Mouse (Mus musculus): ENCODE measurements around the gene Hist1h4d. TPM values are rescaled to one million over a fixed set of nuclear protein-coding genes. Genes with fewer than 3 reads are reported as not detected.
A peak's percentile ranks its signal among the peaks of the same experiment; 100 is the strongest.
"Not testable (repeated sequence)": the region's sequence is repeated elsewhere in the genome, so short reads cannot be mapped to it uniquely, and the experiment has no call there.

Hist1h4d gene
- polyA plus RNA-seq, 1 experiment from 2014 or later = 48.2 TPM

GRCm38 (mm10) chr13:23552962-23553361 lies 28.4 kb upstream of the Hist1h4d start, which contains the start of gene Hist1h1d:
Hist1h1d (plus strand) TSS chr13:23553262.
- no peak for ATAC-seq (replicated peaks; ENCODE audit: insufficient number of reproducible peaks, insufficient read depth, low FRiP score, low read depth)
- Histone ChIP-seq H3K27me3 (no peaks in the 10 kb centered on the region), H3K4me1 (replicated peaks) (peaks cover 21% of the 10 kb centered on the region), H3K4me3 (no peak within 1 kb of the TSS), H3K9ac (0 out of 2 replicates have a peak within 1 kb of the TSS, but pooled peaks have one; percentile 86), H3K36me3 (no peaks in the 10 kb centered on the region), H3K4me2 (peak within 1 kb of the TSS; percentile 95), H3K27ac (peak within 1 kb of the TSS; percentile 97), H3K9me3 (replicated peaks) (no peaks in the 10 kb centered on the region)

- H3K27ac ChIP-seq = peak overlapping the region; percentile 97
- no peaks in the 10 kb centered on the region for H3K36me3 ChIP-seq
- peak overlapping the region; percentile 59 for H3K4me3 ChIP-seq
- peak overlapping the region; percentile 95 for H3K4me2 ChIP-seq
- peak overlapping the region; percentile 86; the same call in 1 of the 2 replicates for H3K9ac ChIP-seq
- no peak for ATAC-seq (replicated peaks; ENCODE audit: insufficient number of reproducible peaks, insufficient read depth, low FRiP score, low read depth)
- H3K9me3 ChIP-seq (replicated peaks) = no peaks in the 10 kb centered on the region
- H3K4me1 ChIP-seq (replicated peaks) = peaks cover 21% of the 10 kb centered on the region
- 15% methylated on average over 9 of the region's 9 CpGs for WGBS
- no peaks in the 10 kb centered on the region for H3K27me3 ChIP-seq
Observed at GRCm38 (mm10) chr13:23554393-23554792, 27.0 kb upstream of the Hist1h4d start.

- H3K4me3 ChIP-seq = peak overlapping the region; percentile 59
- peak overlapping the region; percentile 86 for H3K9ac ChIP-seq
- peak overlapping the region; percentile 95 for H3K4me2 ChIP-seq
- under 1% methylated on average over 54 of the region's 54 CpGs for WGBS
- peak; percentile 86 for ATAC-seq (replicated peaks; ENCODE audit: insufficient number of reproducible peaks, insufficient read depth, low FRiP score, low read depth)
- peak overlapping the region; percentile 97 for H3K27ac ChIP-seq
- H3K4me1 ChIP-seq (replicated peaks) = peaks cover 21% of the 10 kb centered on the region
- H3K36me3 ChIP-seq = no peaks in the 10 kb centered on the region
- no peaks in the 10 kb centered on the region for H3K9me3 ChIP-seq (replicated peaks)
- no peaks in the 10 kb centered on the region for H3K27me3 ChIP-seq
Observed at GRCm38 (mm10) chr13:23554925-23555838, 26.2 kb upstream of the Hist1h4d start.

GRCm38 (mm10) chr13:23555839-23556416 lies 25.5 kb upstream of the Hist1h4d start:
- Histone ChIP-seq H3K4me1 (replicated peaks) (peaks cover 18% of the 10 kb centered on the region), H3K4me2 (peak overlapping the region; percentile 95), H3K27me3 (no peaks in the 10 kb centered on the region), H3K27ac (peak overlapping the region; percentile 97), H3K9me3 (replicated peaks) (no peaks in the 10 kb centered on the region), H3K36me3 (no peaks in the 10 kb centered on the region), H3K4me3 (peak overlapping the region; percentile 59), H3K9ac (peak overlapping the region; percentile 86)
- WGBS = under 1% methylated on average over 18 of the region's 18 CpGs
- peak; percentile 75 for ATAC-seq (replicated peaks; ENCODE audit: insufficient number of reproducible peaks, insufficient read depth, low FRiP score, low read depth)

GRCm38 (mm10) chr13:23556906-23557305 lies 24.5 kb upstream of the Hist1h4d start:
- Histone ChIP-seq H3K4me3 (0 out of 2 replicates have a peak overlapping the region, but pooled peaks have one; percentile 4), H3K27me3 (no peaks in the 10 kb centered on the region), H3K4me1 (replicated peaks) (peaks cover 16% of the 10 kb centered on the region), H3K9ac (no peak overlapping the region), H3K36me3 (no peaks in the 10 kb centered on the region), H3K9me3 (replicated peaks) (no peaks in the 10 kb centered on the region), H3K4me2 (peak overlapping the region; percentile 95; the same call in 1 of the 2 replicates), H3K27ac (peak overlapping the region; percentile 97; the same call in 1 of the 2 replicates)
- WGBS = 73% methylated on average over 3 of the region's 3 CpGs
- no peak for ATAC-seq (replicated peaks; ENCODE audit: insufficient number of reproducible peaks, insufficient read depth, low FRiP score, low read depth)

GRCm38 (mm10) chr13:23560699-23561098 lies 20.7 kb upstream of the Hist1h4d start:
- not testable (repeated sequence) for H3K4me1 ChIP-seq (replicated peaks); H3K36me3 ChIP-seq; H3K9me3 ChIP-seq (replicated peaks); H3K27ac ChIP-seq; ATAC-seq (replicated peaks; ENCODE audit: insufficient number of reproducible peaks, insufficient read depth, low FRiP score, low read depth); H3K4me3 ChIP-seq; H3K27me3 ChIP-seq
- Histone ChIP-seq H3K9ac (peak overlapping the region; percentile 14; the same call in 1 of the 2 replicates), H3K4me2 (peak overlapping the region; percentile 32; the same call in 1 of the 2 replicates)
- WGBS = 40% methylated on average over 2 of the region's 2 CpGs

GRCm38 (mm10) chr13:23561531-23561882 lies 19.9 kb upstream of the Hist1h4d start:
- H3K9me3 ChIP-seq (replicated peaks); H3K4me1 ChIP-seq (replicated peaks); ATAC-seq (replicated peaks; ENCODE audit: insufficient number of reproducible peaks, insufficient read depth, low FRiP score, low read depth); H3K27me3 ChIP-seq; H3K36me3 ChIP-seq: not testable (repeated sequence)
- Histone ChIP-seq H3K4me3 (peak overlapping the region; percentile 58), H3K27ac (peak overlapping the region; percentile 94), H3K9ac (peak overlapping the region; percentile 59; the same call in 1 of the 2 replicates), H3K4me2 (peak overlapping the region; percentile 66)
- WGBS = 0% methylated on average over 2 of the region's 5 CpGs

GRCm38 (mm10) chr13:23561883-23562659 lies 19.3 kb upstream of the Hist1h4d start, which contains the start of gene Hist1h3e:
Hist1h3e (minus strand) TSS chr13:23562369.
- peak within 1 kb of the TSS; percentile 94 for H3K27ac ChIP-seq
- not testable (repeated sequence) for H3K36me3 ChIP-seq; H3K9me3 ChIP-seq (replicated peaks); H3K4me1 ChIP-seq (replicated peaks); H3K27me3 ChIP-seq
- peak; percentile 91 for ATAC-seq (replicated peaks; ENCODE audit: insufficient number of reproducible peaks, insufficient read depth, low FRiP score, low read depth)
- peak within 1 kb of the TSS; percentile 58 for H3K4me3 ChIP-seq
- under 1% methylated on average over 53 of the region's 67 CpGs for WGBS
- peak within 1 kb of the TSS; percentile 59 for H3K9ac ChIP-seq
- H3K4me2 ChIP-seq = peak within 1 kb of the TSS; percentile 66

- peak overlapping the region; percentile 66 for H3K4me2 ChIP-seq
- H3K27me3 ChIP-seq = no peaks in the 10 kb centered on the region
- H3K36me3 ChIP-seq = no peaks in the 10 kb centered on the region
- WGBS = 3% methylated on average over 18 of the region's 18 CpGs
- peak; percentile 36 for ATAC-seq (replicated peaks; ENCODE audit: insufficient number of reproducible peaks, insufficient read depth, low FRiP score, low read depth)
- H3K27ac ChIP-seq = peak overlapping the region; percentile 94
- H3K9me3 ChIP-seq (replicated peaks) = no peaks in the 10 kb centered on the region
- H3K4me1 ChIP-seq (replicated peaks) = peaks cover 2% of the 10 kb centered on the region; the same call in 1 of the 2 replicates
- peak overlapping the region; percentile 57 for H3K9ac ChIP-seq
- H3K4me3 ChIP-seq = peak overlapping the region; percentile 58
Observed at GRCm38 (mm10) chr13:23562699-23563462, 18.5 kb upstream of the Hist1h4d start.

- Histone ChIP-seq H3K4me1 (replicated peaks) (peaks cover 2% of the 10 kb centered on the region; the same call in 1 of the 2 replicates), H3K27ac (no peak overlapping the region), H3K9ac (no peak overlapping the region), H3K9me3 (replicated peaks) (no peaks in the 10 kb centered on the region), H3K36me3 (no peaks in the 10 kb centered on the region), H3K4me2 (no peak overlapping the region), H3K27me3 (no peaks in the 10 kb centered on the region), H3K4me3 (no peak overlapping the region)
- ATAC-seq (replicated peaks; ENCODE audit: insufficient number of reproducible peaks, insufficient read depth, low FRiP score, low read depth) = no peak
- 82% methylated on average over 2 of the region's 2 CpGs for WGBS
Observed at GRCm38 (mm10) chr13:23564482-23564881, 16.9 kb upstream of the Hist1h4d start.

All from heart, embryonic 15.5 days (tissue).